Mouse (Mus musculus) forebrain, postnatal 0 days (tissue): ENCODE results near the gene Ifrd2. TPM values are rescaled to one million over a fixed set of nuclear protein-coding genes. Genes with fewer than 3 reads are reported as not detected.

ENCODE experiments used
- ATAC-seq: fragments of 200-750 bp; cut with Nextera tagmentation; 2 replicates; pipeline ENCODE4 v1.8.0; 2017; ENCODE audit warnings: mild to moderate bottlenecking, moderate library complexity
- DNase-seq: peaks from one replicate; pipeline ENCODE4 v3.0.0-alpha.2; 2015
- H3K27ac ChIP-seq: fragments of 300-500 bp; sonication (generic); 2 replicates; pipeline ENCODE4 v1.5.1; 2014; ENCODE audit warnings: low read depth, mild to moderate bottlenecking, antibody characterized with exemption, low read length, moderate library complexity, mixed read lengths
- H3K27me3 ChIP-seq: fragments of 300-500 bp; sonication (generic); 2 replicates; pipeline ENCODE4 v1.6.1; 2014; ENCODE audit warnings: mild to moderate bottlenecking, low read length, mixed read lengths; ENCODE audit not compliant: insufficient read depth
- H3K36me3 ChIP-seq: fragments of 300-500 bp; sonication (generic); 2 replicates; pipeline ENCODE4 v1.6.1; 2014; ENCODE audit warnings: mild to moderate bottlenecking, moderate library complexity; ENCODE audit not compliant: insufficient read depth
- H3K4me1 ChIP-seq: fragments of 300-500 bp; sonication (generic); 2 replicates; pipeline ENCODE4 v1.6.1; 2014; ENCODE audit warnings: antibody characterized with exemption; ENCODE audit not compliant: insufficient read depth
- H3K4me2 ChIP-seq: fragments of 300-500 bp; sonication (generic); 2 replicates; pipeline ENCODE4 v1.6.1; 2014; ENCODE audit warnings: low read depth, mild to moderate bottlenecking, moderate library complexity
- H3K4me3 ChIP-seq: fragments of 300-500 bp; sonication (generic); 2 replicates; pipeline ENCODE4 v1.5.1; 2014; ENCODE audit warnings: low read depth, low read length, mixed read lengths
- H3K9ac ChIP-seq: fragments of 300-500 bp; sonication (generic); 2 replicates; pipeline ENCODE4 v1.6.1; 2014; ENCODE audit warnings: mild to moderate bottlenecking
- H3K9me3 ChIP-seq: fragments of 300-500 bp; sonication (generic); 2 replicates; pipeline ENCODE4 v1.6.1; 2016; ENCODE audit warnings: low read length
- CTCF ChIP-seq: sonication (generic); IDR thresholded peaks from 2 replicates; pipeline ENCODE4 v1.5.1; 2016; ENCODE audit warnings: antibody characterized with exemption, control low read depth, low read depth
- WGBS: fragments of 180-500 bp; shearing (Covaris S2); extraction: QIAGEN DNeasy Blood & Tissue Kit; methylation state at CpG from one replicate; pipeline ENCODE4 v1.1.7; 2014; 5-methylcytosine and 5-hydroxymethylcytosine counted together
- polyA plus RNA-seq: library from polyadenylated mRNA; unstranded; fragments of >200 nt; fragmentation: Nextera tagmentation; extraction: Ambion mirVana; gene quantifications from 2 replicates; pipeline ENCODE4 v1.2.1, GENCODE M21; 2015
- total RNA-seq: library from RNA; depleted of rRNA; stranded (reverse); fragments of >200 nt; gene quantifications from 2 replicates; pipeline ENCODE4 v1.2.3, GENCODE M21; 2014

The Ifrd2 gene
- total and polyA plus RNA-seq, 2 experiments from 2014 or later: 7.4 to 13.8 TPM

DNA sequence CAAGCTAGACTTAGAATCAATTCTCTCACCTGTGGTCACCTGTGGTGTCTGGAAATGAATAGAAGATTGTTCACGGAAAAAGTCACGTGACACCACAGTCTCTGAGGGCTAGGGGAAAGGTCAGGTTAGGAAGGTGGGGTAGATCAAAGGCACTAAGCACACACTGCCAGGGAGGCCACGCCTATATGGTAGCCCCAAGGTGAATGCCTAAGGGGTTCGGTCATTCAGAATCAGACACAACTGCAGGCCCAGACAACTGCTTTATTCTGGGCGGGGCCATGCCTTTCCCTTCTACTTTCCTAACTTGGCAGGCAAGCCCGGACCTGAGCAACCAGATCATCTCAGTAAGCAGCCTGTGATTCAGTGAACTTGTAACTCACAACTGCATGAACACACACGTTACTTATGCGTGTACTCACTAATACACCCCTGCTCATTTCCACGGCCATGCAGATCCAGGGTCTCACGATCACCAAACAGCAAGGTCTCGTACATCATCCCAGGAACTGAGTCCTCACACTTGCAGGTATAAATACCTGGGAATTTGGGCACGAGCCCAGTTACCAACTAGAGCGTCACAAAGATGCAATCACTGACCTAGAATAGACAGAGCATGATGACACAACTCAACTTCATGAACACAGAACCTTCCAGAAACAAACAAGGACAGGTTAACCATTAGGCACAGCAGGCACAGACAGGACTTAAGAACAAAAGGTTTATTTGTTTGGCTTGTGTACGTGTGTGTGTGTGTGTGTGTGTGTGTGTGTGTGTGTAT, 11.7 kb upstream of the Ifrd2 start:
- H3K9me3 ChIP-seq: no peaks in the 10 kb centered on the region
- H3K36me3 ChIP-seq: peaks cover 34% of the 10 kb centered on the region
- no peak for DNase-seq
- no peak overlapping the region for H3K9ac ChIP-seq
- WGBS: 87% methylated on average over 14 of the region's 14 CpGs
- no peaks in the 10 kb centered on the region for H3K27me3 ChIP-seq
- ATAC-seq: no peak
- no peak overlapping the region for H3K27ac ChIP-seq
- no peak overlapping the region for H3K4me2 ChIP-seq
- peaks cover 2% of the 10 kb centered on the region; the same call in 1 of the 2 replicates for H3K4me1 ChIP-seq
- TF ChIP-seq CTCF: no peak
- H3K4me3 ChIP-seq: no peak overlapping the region

DNA sequence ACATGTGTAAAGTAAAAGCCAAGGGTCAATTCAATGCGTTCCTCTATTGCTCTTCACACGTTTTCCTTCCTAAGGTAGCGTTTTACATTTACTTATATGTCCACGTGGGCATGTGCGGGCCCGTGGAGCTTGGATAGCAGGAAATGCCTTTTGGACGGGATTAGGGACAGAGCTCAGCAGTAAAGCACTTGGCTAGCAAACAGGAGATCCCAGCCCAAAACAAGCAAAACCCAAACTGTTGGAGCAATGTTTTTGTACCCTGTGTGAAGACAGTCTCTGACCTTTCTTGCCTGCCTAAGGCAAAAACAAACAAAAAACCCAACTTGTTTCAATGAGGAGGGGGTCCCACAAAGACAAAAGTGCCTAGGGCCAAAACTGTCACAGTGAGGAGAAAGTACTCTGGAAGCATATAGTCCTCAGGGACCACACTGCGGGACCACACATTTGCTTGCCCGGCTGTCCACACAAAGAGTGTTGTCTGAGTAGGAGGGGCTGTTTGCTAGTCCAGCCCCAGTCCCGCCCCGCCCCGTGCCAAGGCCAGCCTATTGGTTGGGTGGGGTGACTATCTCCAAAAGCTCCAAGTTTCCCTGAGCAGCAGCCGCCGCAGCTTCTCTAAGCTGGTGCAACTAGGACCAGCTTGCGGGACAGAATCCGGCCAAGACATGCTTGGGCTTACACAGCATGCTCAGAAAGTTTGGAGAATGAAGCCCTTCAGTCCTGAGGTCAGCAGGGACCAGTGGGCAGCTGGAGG, 10.9 kb upstream of the Ifrd2 start, which contains the start of gene Hyal1:
TSS of gene Hyal1 (plus strand) at position 571 of the 751 bp plus-strand sequence.
- Histone ChIP-seq H3K36me3 (peaks cover 28% of the 10 kb centered on the region), H3K9ac (no peak within 1 kb of the TSS), H3K27ac (peak within 1 kb of the TSS; percentile 30; the same call in 1 of the 2 replicates), H3K27me3 (no peaks in the 10 kb centered on the region), H3K4me3 (peak within 1 kb of the TSS; percentile 14; the same call in 1 of the 2 replicates), H3K4me2 (peak within 1 kb of the TSS; percentile 27), H3K4me1 (peaks cover 6% of the 10 kb centered on the region; the same call in 1 of the 2 replicates), H3K9me3 (no peaks in the 10 kb centered on the region)
- ATAC-seq: peak; percentile 61
- WGBS: 27% methylated on average over 16 of the region's 16 CpGs
- peak; percentile 54 for DNase-seq
- no peak for TF ChIP-seq CTCF

DNA sequence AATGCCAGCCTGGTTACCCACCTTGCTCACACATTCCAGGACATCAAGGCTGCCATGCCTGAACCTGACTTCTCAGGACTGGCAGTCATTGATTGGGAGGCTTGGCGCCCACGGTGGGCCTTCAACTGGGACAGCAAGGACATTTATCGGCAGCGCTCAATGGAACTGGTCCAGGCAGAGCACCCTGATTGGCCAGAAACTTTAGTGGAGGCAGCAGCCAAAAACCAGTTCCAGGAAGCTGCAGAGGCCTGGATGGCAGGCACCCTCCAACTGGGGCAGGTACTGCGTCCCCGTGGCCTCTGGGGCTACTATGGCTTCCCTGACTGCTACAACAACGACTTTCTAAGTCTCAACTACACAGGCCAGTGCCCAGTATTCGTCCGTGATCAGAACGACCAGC, 9.6 kb upstream of the Ifrd2 start:
- no peak overlapping the region for H3K4me2 ChIP-seq
- peaks cover 19% of the 10 kb centered on the region for H3K36me3 ChIP-seq
- H3K9ac ChIP-seq: no peak overlapping the region
- no peaks in the 10 kb centered on the region for H3K27me3 ChIP-seq
- no peak for DNase-seq
- no peak for ATAC-seq
- TF ChIP-seq CTCF: no peak
- peaks cover 6% of the 10 kb centered on the region; the same call in 1 of the 2 replicates for H3K4me1 ChIP-seq
- WGBS: 90% methylated on average over 10 of the region's 10 CpGs
- H3K9me3 ChIP-seq: no peaks in the 10 kb centered on the region
- H3K27ac ChIP-seq: no peak overlapping the region
- H3K4me3 ChIP-seq: no peak overlapping the region

DNA sequence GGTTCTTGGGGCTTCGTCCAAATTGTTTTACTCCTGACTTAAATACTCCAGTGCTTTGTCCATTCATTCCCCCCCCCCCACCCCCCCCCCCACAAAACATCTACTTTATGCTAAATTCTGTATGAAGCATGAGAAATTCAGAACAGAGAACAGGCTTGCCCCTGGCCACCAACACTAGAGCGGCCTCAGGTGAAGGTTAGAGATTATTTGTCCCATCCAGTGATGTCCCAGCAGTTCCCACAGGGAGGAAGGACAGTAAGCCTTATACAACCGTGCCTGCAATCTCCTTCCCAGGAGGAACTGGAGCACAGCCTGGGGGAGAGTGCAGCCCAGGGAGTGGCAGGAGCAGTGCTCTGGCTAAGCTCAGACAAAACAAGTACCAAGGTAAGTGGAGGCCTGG, 8.9 kb upstream of the Ifrd2 start, which contains the start of gene Naa80:
TSS of gene Naa80 (plus strand) at position 301 of the 400 bp plus-strand sequence.
- WGBS: 79% methylated on average over 3 of the region's 3 CpGs
- H3K9ac ChIP-seq: 0 out of 2 replicates have a peak within 1 kb of the TSS, but pooled peaks have one; percentile 14
- H3K27ac ChIP-seq: peak within 1 kb of the TSS; percentile 35; the same call in 1 of the 2 replicates

GRCm38 (mm10) chr9:107579023-107579900, 8.2 kb upstream of the Ifrd2 start:
- no peak for TF ChIP-seq CTCF
- H3K36me3 ChIP-seq: peaks cover 11% of the 10 kb centered on the region
- H3K27me3 ChIP-seq: no peaks in the 10 kb centered on the region
- 0 out of 2 replicates have a peak overlapping the region, but pooled peaks have one; percentile 14 for H3K9ac ChIP-seq
- no peak for ATAC-seq
- no peak for DNase-seq
- H3K4me2 ChIP-seq: 0 out of 2 replicates have a peak overlapping the region, but pooled peaks have one; percentile 83
- no peak overlapping the region for H3K4me3 ChIP-seq
- H3K27ac ChIP-seq: peak overlapping the region; percentile 35; the same call in 1 of the 2 replicates
- H3K9me3 ChIP-seq: no peaks in the 10 kb centered on the region
- WGBS: 91% methylated on average over 14 of the region's 14 CpGs
- H3K4me1 ChIP-seq: peaks cover 6% of the 10 kb centered on the region; the same call in 1 of the 2 replicates

More for the DNA sequence above, 8.9 kb upstream of the Ifrd2 start, which contains the start of gene Naa80:
- Histone ChIP-seq H3K4me1 (peaks cover 6% of the 10 kb centered on the region; the same call in 1 of the 2 replicates), H3K4me2 (0 out of 2 replicates have a peak within 1 kb of the TSS, but pooled peaks have one; percentile 83), H3K36me3 (peaks cover 14% of the 10 kb centered on the region), H3K9me3 (no peaks in the 10 kb centered on the region), H3K27me3 (no peaks in the 10 kb centered on the region), H3K4me3 (no peak within 1 kb of the TSS)
- DNase-seq (no peak), ATAC-seq (no peak)
- TF ChIP-seq CTCF: no peak
